Mouse (Mus musculus) embryonic stem cell, embryonic (primary cell): ENCODE measurements around the gene Gm32742.

Source experiments
- CTCF ChIA-PET, 4 experiments: fragments of 300-600 bp in 2 of 4; fragments of 350-600 bp in 2 of 4; sonication (Branson Sonifier 250); formaldehyde crosslinking; loops; one replicate each; lab custom pipeline; 2022; ENCODE audit warnings: inconsistent platforms in 2 of 4; lab: Charles Lee
- POLR2A ChIA-PET, 4 experiments: fragments of 300-600 bp in 2 of 4; fragments of 350-600 bp in 2 of 4; sonication (Branson Sonifier 250); formaldehyde crosslinking; loops; one replicate each; lab custom pipeline; 2022; ENCODE audit warnings: antibody characterized with exemption in 4 of 4, inconsistent platforms in 1 of 4; lab: Charles Lee

Gene Gm32742

GRCm38 (mm10) chr9:51165312-51166180 lies at the start of gene Gm32742:
Gm32742 (minus strand) TSS chr9:51165517.
- POLR2A ChIA-PET: no interaction called here
- CTCF ChIA-PET: no interaction called here

- CTCF ChIA-PET: interaction anchor here in 1 of 4 experiments (0.6 kb wide), 1 partner anchor 62 kb away, joined by 3 read pairs; no protein-coding TSS in a partner anchor
- POLR2A ChIA-PET: no interaction called here
Observed at GRCm38 (mm10) chr9:51213729-51214237, 48.5 kb upstream of the Gm32742 start.

GRCm38 (mm10) chr9:51213023-51213728 lies 47.9 kb upstream of the Gm32742 start, which contains the start of gene Pou2af1:
Pou2af1 (plus strand) TSS chr9:51213708.
- POLR2A ChIA-PET: interaction anchor here in 1 of 4 experiments (0.7 kb wide), 1 partner anchor 69 kb away, joined by 3 read pairs; no protein-coding TSS in a partner anchor

GRCm38 (mm10) chr9:51211191-51211590 lies 45.9 kb upstream of the Gm32742 start:
- ChIA-PET POLR2A (no interaction called here), CTCF (no interaction called here)

More at GRCm38 (mm10) chr9:51213023-51213728, 47.9 kb upstream of the Gm32742 start, which contains the start of gene Pou2af1:
- CTCF ChIA-PET: interaction anchor here in 1 of 4 experiments (0.6 kb wide), 2 partner anchors 23 to 61 kb away, joined by 3 read pairs; no protein-coding TSS in a partner anchor

- CTCF ChIA-PET: no interaction called here
Observed at GRCm38 (mm10) chr9:51208974-51209332, 43.6 kb upstream of the Gm32742 start.

GRCm38 (mm10) chr9:51194790-51195189 lies 29.5 kb upstream of the Gm32742 start:
- POLR2A ChIA-PET: no interaction called here
- CTCF ChIA-PET: no interaction called here

More at GRCm38 (mm10) chr9:51208974-51209332, 43.6 kb upstream of the Gm32742 start:
- POLR2A ChIA-PET: no interaction called here

- CTCF ChIA-PET: interaction anchor here in 2 of 4 experiments (0.6 to 1.2 kb wide), 2 partner anchors 715 to 1118 kb away, joined by 3 read pairs; no protein-coding TSS in a partner anchor
- POLR2A ChIA-PET: no interaction called here
Observed at GRCm38 (mm10) chr9:51190655-51191054, 25.3 kb upstream of the Gm32742 start.

- POLR2A ChIA-PET: interaction anchor here in 1 of 4 experiments (0.7 kb wide), 1 partner anchor 207 kb away, joined by 3 read pairs; no protein-coding TSS in a partner anchor
Observed at GRCm38 (mm10) chr9:51185871-51186270, 20.6 kb upstream of the Gm32742 start.

GRCm38 (mm10) chr9:51185386-51185785 lies 20.1 kb upstream of the Gm32742 start:
- CTCF ChIA-PET: no interaction called here
- POLR2A ChIA-PET: interaction anchor here in 1 of 4 experiments (0.7 kb wide), 1 partner anchor 208 kb away, joined by 3 read pairs; no protein-coding TSS in a partner anchor

More at GRCm38 (mm10) chr9:51185871-51186270, 20.6 kb upstream of the Gm32742 start:
- CTCF ChIA-PET: interaction anchor here in 1 of 4 experiments (0.7 kb wide), 1 partner anchor 71 kb away, joined by 5 read pairs; no protein-coding TSS in a partner anchor

GRCm38 (mm10) chr9:51182716-51183710 lies 17.7 kb upstream of the Gm32742 start:
- POLR2A ChIA-PET: interaction anchor here in 2 of 4 experiments (0.5 to 0.7 kb wide), 2 partner anchors 31 to 109 kb away, joined by 3 read pairs; no protein-coding TSS in a partner anchor
- CTCF ChIA-PET: no interaction called here

GRCm38 (mm10) chr9:51180621-51181020 lies 15.3 kb upstream of the Gm32742 start:
- CTCF ChIA-PET: interaction anchor here in 1 of 4 experiments (0.6 kb wide), 1 partner anchor 44 kb away, joined by 3 read pairs; no protein-coding TSS in a partner anchor
- POLR2A ChIA-PET: no interaction called here

- CTCF ChIA-PET: interaction anchor here in 1 of 4 experiments (1.0 kb wide), 1 partner anchor 16 kb away, joined by 3 read pairs; no protein-coding TSS in a partner anchor
Observed at GRCm38 (mm10) chr9:51178297-51178696, 13.0 kb upstream of the Gm32742 start.

GRCm38 (mm10) chr9:51175722-51176121 lies 10.4 kb upstream of the Gm32742 start:
- ChIA-PET POLR2A (no interaction called here), CTCF (interaction anchor here in 1 of 4 experiments (0.9 kb wide), 1 partner anchor 14 kb away, joined by 4 read pairs; no protein-coding TSS in a partner anchor)

More at GRCm38 (mm10) chr9:51178297-51178696, 13.0 kb upstream of the Gm32742 start:
- POLR2A ChIA-PET: no interaction called here

- ChIA-PET CTCF (interaction anchor here in 2 of 4 experiments (0.9 to 1.9 kb wide), 2 partner anchors 13 kb away, joined by 4 to 6 read pairs; no protein-coding TSS in a partner anchor), POLR2A (no interaction called here)
Observed at GRCm38 (mm10) chr9:51174890-51175464, 9.7 kb upstream of the Gm32742 start.

GRCm38 (mm10) chr9:51170298-51170697 lies 5.0 kb upstream of the Gm32742 start:
- ChIA-PET CTCF (no interaction called here), POLR2A (no interaction called here)

- POLR2A ChIA-PET: no interaction called here
- CTCF ChIA-PET: interaction anchor here in 1 of 4 experiments (1.5 kb wide), 1 partner anchor 124 kb away, joined by 3 read pairs; no protein-coding TSS in a partner anchor
Observed at GRCm38 (mm10) chr9:51169133-51169532, 3.8 kb upstream of the Gm32742 start.

- CTCF ChIA-PET: interaction anchor here in 1 of 4 experiments (1.5 kb wide), 1 partner anchor 124 kb away, joined by 3 read pairs; no protein-coding TSS in a partner anchor
- POLR2A ChIA-PET: no interaction called here
Observed at GRCm38 (mm10) chr9:51168698-51169097, 3.4 kb upstream of the Gm32742 start.
